Mouse (Mus musculus): ENCODE results near the gene H2-M11.

Gene H2-M11

GRCm38 (mm10) chr17:36546775-36547174 is at the start of gene H2-M11:
H2-M11 (plus strand) TSS chr17:36547075.
- DNase-seq (ENCODE audit: low spot score), result no peak

GRCm38 (mm10) chr17:36500435-36500834 is 46.4 kb upstream of the H2-M11 start:
- DNase-seq (ENCODE audit: low spot score), result no peak

- DNase-seq (ENCODE audit: low spot score), result no peak
Observed at GRCm38 (mm10) chr17:36503910-36504309, 43.0 kb upstream of the H2-M11 start.
